Mouse (Mus musculus) olfactory bulb, adult 2 months (tissue): ENCODE measurements at regions not wholly inside any gene's neighbourhood (a gene's known extent, or its start where the extent isn't known, plus 50 kb on each side); places are given as distances from the start of the nearest gene placed in this dataset.

Experiments used
- H3K27ac ChIP-seq: fragments of 200-500 bp; 2 replicates; pipeline ENCODE4 v1.5.1; 2012; ENCODE audit warnings: low read depth, low read length; ENCODE audit not compliant: insufficient read depth
- H3K4me1 ChIP-seq: fragments of 200-500 bp; 2 replicates; pipeline ENCODE4 v1.6.1; 2012; ENCODE audit warnings: low read length; ENCODE audit not compliant: control insufficient read depth, insufficient read depth
- H3K4me3 ChIP-seq: fragments of 200-500 bp; 2 replicates; pipeline ENCODE4 v1.5.1; 2012; ENCODE audit warnings: mild to moderate bottlenecking, low read depth, low read length, moderate library complexity; ENCODE audit not compliant: insufficient read depth
- CTCF ChIP-seq: fragments of 200-500 bp; IDR thresholded peaks from 2 replicates; pipeline ENCODE4 v1.5.1; 2012; ENCODE audit warnings: low read depth, mild to moderate bottlenecking, low read length, moderate library complexity; ENCODE audit not compliant: insufficient read depth
- POLR2A ChIP-seq: fragments of 200-500 bp; IDR thresholded peaks from 2 replicates; pipeline ENCODE4 v1.6.1; 2012; ENCODE audit warnings: mild to moderate bottlenecking, low read depth, low read length, moderate library complexity; ENCODE audit not compliant: insufficient read depth
- WGBS: fragments of 180-500 bp; shearing (Covaris S2); methylation state at CpG from one replicate; pipeline ENCODE4 v1.1.7; 2018; 5-methylcytosine and 5-hydroxymethylcytosine counted together

GRCm38 (mm10) chr13:5546937-5547336, 314.3 kb upstream of the Klf6 start:
- Histone ChIP-seq H3K4me1 (no peaks in the 10 kb centered on the region), H3K27ac (no peak overlapping the region), H3K4me3 (no peak overlapping the region)
- WGBS = 70% methylated on average over 1 of the region's 1 CpGs
- TF ChIP-seq POLR2A = no peak

GRCm38 (mm10) chr13:5548768-5549167, 312.5 kb upstream of the Klf6 start:
- Histone ChIP-seq H3K27ac (no peak overlapping the region), H3K4me3 (no peak overlapping the region), H3K4me1 (no peaks in the 10 kb centered on the region)
- no peak for TF ChIP-seq POLR2A
- TF ChIP-seq CTCF = no peak
- WGBS = 95% methylated on average over 1 of the region's 1 CpGs

GRCm38 (mm10) chr13:5549175-5549574, 312.1 kb upstream of the Klf6 start:
- no peak for TF ChIP-seq CTCF
- TF ChIP-seq POLR2A = no peak
- Histone ChIP-seq H3K4me3 (no peak overlapping the region), H3K4me1 (no peaks in the 10 kb centered on the region), H3K27ac (no peak overlapping the region)
- WGBS = 94% methylated on average over 4 of the region's 4 CpGs

GRCm38 (mm10) chr13:5549747-5550146, 311.5 kb upstream of the Klf6 start:
- WGBS = 98% methylated on average over 7 of the region's 7 CpGs
- Histone ChIP-seq H3K4me1 (no peaks in the 10 kb centered on the region), H3K4me3 (no peak overlapping the region), H3K27ac (no peak overlapping the region)
- no peak for TF ChIP-seq POLR2A

GRCm38 (mm10) chr13:5550354-5550753, 310.9 kb upstream of the Klf6 start:
- WGBS = 95% methylated on average over 3 of the region's 3 CpGs
- H3K4me1 ChIP-seq = no peaks in the 10 kb centered on the region
- H3K27ac ChIP-seq = no peak overlapping the region
- H3K4me3 ChIP-seq = no peak overlapping the region
- TF ChIP-seq POLR2A (no peak), CTCF (no peak)

GRCm38 (mm10) chr13:5551131-5551530, 310.2 kb upstream of the Klf6 start:
- 91% methylated on average over 4 of the region's 4 CpGs for WGBS
- no peaks in the 10 kb centered on the region for H3K4me1 ChIP-seq
- no peak overlapping the region for H3K4me3 ChIP-seq
- no peak for TF ChIP-seq POLR2A
- no peak for TF ChIP-seq CTCF
- no peak overlapping the region for H3K27ac ChIP-seq

- no peak overlapping the region for H3K4me3 ChIP-seq
- no peaks in the 10 kb centered on the region for H3K4me1 ChIP-seq
- H3K27ac ChIP-seq = no peak overlapping the region
- TF ChIP-seq CTCF (no peak), POLR2A (no peak)
Observed at GRCm38 (mm10) chr13:5553461-5553860, 307.8 kb upstream of the Klf6 start.

GRCm38 (mm10) chr13:5558095-5558494, 303.2 kb upstream of the Klf6 start:
- no peaks in the 10 kb centered on the region for H3K4me1 ChIP-seq
- no peak overlapping the region for H3K4me3 ChIP-seq
- no peak for TF ChIP-seq CTCF
- TF ChIP-seq POLR2A = no peak
- H3K27ac ChIP-seq = no peak overlapping the region

- H3K4me1 ChIP-seq = no peaks in the 10 kb centered on the region
- TF ChIP-seq CTCF = no peak
- TF ChIP-seq POLR2A = no peak
- no peak overlapping the region for H3K4me3 ChIP-seq
- WGBS = 88% methylated on average over 2 of the region's 2 CpGs
- no peak overlapping the region for H3K27ac ChIP-seq
Observed at GRCm38 (mm10) chr13:5566479-5566878, 294.8 kb upstream of the Klf6 start.

GRCm38 (mm10) chr13:5566896-5567295, 294.4 kb upstream of the Klf6 start:
- no peak overlapping the region for H3K27ac ChIP-seq
- H3K4me1 ChIP-seq = no peaks in the 10 kb centered on the region
- TF ChIP-seq CTCF (no peak), POLR2A (no peak)
- 93% methylated on average over 2 of the region's 2 CpGs for WGBS
- no peak overlapping the region for H3K4me3 ChIP-seq

GRCm38 (mm10) chr13:5569579-5569978, 291.7 kb upstream of the Klf6 start:
- Histone ChIP-seq H3K4me3 (no peak overlapping the region), H3K4me1 (no peaks in the 10 kb centered on the region), H3K27ac (no peak overlapping the region)
- TF ChIP-seq POLR2A = no peak
- TF ChIP-seq CTCF = no peak
- WGBS = 90% methylated on average over 1 of the region's 1 CpGs
